Mouse (Mus musculus) CH12.LX (cell line): ENCODE measurements around the gene 4930402H24Rik. TPM values are rescaled to one million over a fixed set of nuclear protein-coding genes. Genes with fewer than 3 reads are reported as not detected.

Experiments used
- DNase-seq: peaks from one replicate; pipeline ENCODE4 v3.0.0-alpha.2; 2013; ENCODE audit errors: extremely low read depth
- H3K27ac ChIP-seq: 2 replicates; pipeline ENCODE4 v1.5.1; 2012; ENCODE audit warnings: low read depth, mild to moderate bottlenecking, control low read depth, moderate library complexity; ENCODE audit not compliant: insufficient read depth
- H3K27me3 ChIP-seq: replicated peaks from 2 replicates; pipeline ENCODE3; 2012; ENCODE audit warnings: inconsistent platforms
- H3K36me3 ChIP-seq, 2 experiments: replicated peaks in 1 of 2; 2 replicates each; pipeline versions ENCODE3 to v1.6.1; 2012; ENCODE audit warnings: inconsistent platforms in 1 of 2, low read length in 1 of 2, mild to moderate bottlenecking in 1 of 2, mixed read lengths in 1 of 2, moderate library complexity in 1 of 2; ENCODE audit not compliant: control insufficient read depth in 1 of 2, insufficient read depth in 1 of 2
- H3K4me1 ChIP-seq, 2 experiments: 2 replicates each; pipeline ENCODE4 v1.6.1; 2012; ENCODE audit warnings: inconsistent platforms in 1 of 2, moderate library complexity in 1 of 2; ENCODE audit not compliant: insufficient read depth in 2 of 2, control insufficient read depth in 1 of 2
- H3K4me2 ChIP-seq: 2 replicates; pipeline ENCODE4 v1.6.1; 2012; ENCODE audit warnings: low read depth, mild to moderate bottlenecking, control low read depth; ENCODE audit not compliant: poor library complexity, insufficient read depth, severe bottlenecking
- H3K4me3 ChIP-seq, 3 experiments: fragments of 150-350 bp in 1 of 3; sonication (generic) in 1 of 3; replicated peaks in 1 of 3; 2 replicates each; pipeline versions ENCODE3 to v1.5.1; 2011 to 2012; ENCODE audit warnings: low read depth in 2 of 3, low read length in 2 of 3, mild to moderate bottlenecking in 2 of 3, moderate library complexity in 2 of 3, control low read depth in 1 of 3, improper control_type of control experiment in 1 of 3, inconsistent platforms in 1 of 3, mixed read lengths in 1 of 3; ENCODE audit not compliant: poor library complexity in 1 of 3
- H3K79me2 ChIP-seq: replicated peaks from 2 replicates; pipeline ENCODE4 v1.6.1; 2012; ENCODE audit warnings: mild to moderate bottlenecking, moderate library complexity; ENCODE audit not compliant: control insufficient read depth, poor library complexity, insufficient read depth, severe bottlenecking; ENCODE audit errors: extremely low read depth
- H3K9ac ChIP-seq: 2 replicates; pipeline ENCODE4 v1.6.1; 2012; ENCODE audit warnings: low read depth, mild to moderate bottlenecking, control low read depth, moderate library complexity; ENCODE audit not compliant: insufficient read depth
- H3K9me3 ChIP-seq: replicated peaks from 2 replicates; pipeline ENCODE3; 2012; ENCODE audit warnings: low read length, inconsistent platforms, mixed read lengths
- CHD2 ChIP-seq: IDR thresholded peaks from 2 replicates; pipeline ENCODE4 v1.6.1; 2011; ENCODE audit warnings: low read length, improper control_type of control experiment
- ELF1 ChIP-seq: IDR thresholded peaks from 2 replicates; pipeline ENCODE4 v1.6.1; 2014; ENCODE audit warnings: low read depth, mild to moderate bottlenecking, inconsistent platforms, low read length, improper control_type of control experiment
- EP300 ChIP-seq: IDR thresholded peaks from 2 replicates; pipeline ENCODE4 v1.6.1; 2011; ENCODE audit warnings: low read length, improper control_type of control experiment
- ETS1 ChIP-seq: conservative IDR thresholded peaks from 2 replicates; pipeline ENCODE4 v1.6.1; 2012; ENCODE audit warnings: low read depth, mild to moderate bottlenecking, inconsistent platforms, low read length, improper control_type of control experiment, moderate library complexity
- GABPA ChIP-seq: IDR thresholded peaks from 2 replicates; pipeline ENCODE4 v1.6.1; 2012; ENCODE audit warnings: low read depth, low read length, improper control_type of control experiment, inconsistent platforms; ENCODE audit not compliant: insufficient replicate concordance
- HCFC1 ChIP-seq: IDR thresholded peaks from 2 replicates; pipeline ENCODE4 v1.6.1; 2012; ENCODE audit warnings: low read depth, mild to moderate bottlenecking, inconsistent platforms, low read length, improper control_type of control experiment
- JUN ChIP-seq: IDR thresholded peaks from 2 replicates; pipeline ENCODE4 v1.6.1; 2011; ENCODE audit warnings: low read depth, mild to moderate bottlenecking, low read length, improper control_type of control experiment, moderate library complexity; ENCODE audit not compliant: insufficient read depth
- MAFK ChIP-seq: IDR thresholded peaks from 2 replicates; pipeline ENCODE4 v1.6.1; 2011; ENCODE audit warnings: low read length, improper control_type of control experiment; ENCODE audit not compliant: insufficient replicate concordance
- MAX ChIP-seq: IDR thresholded peaks from 2 replicates; pipeline ENCODE4 v1.6.1; 2011; ENCODE audit warnings: low read length, improper control_type of control experiment
- MEF2A ChIP-seq: IDR thresholded peaks from 2 replicates; pipeline ENCODE4 v1.6.1; 2014; ENCODE audit warnings: low read depth, mild to moderate bottlenecking, inconsistent platforms, low read length, improper control_type of control experiment, borderline replicate concordance
- MXI1 ChIP-seq: IDR thresholded peaks from 2 replicates; pipeline ENCODE4 v1.6.1; 2011; ENCODE audit warnings: mild to moderate bottlenecking, low read depth, low read length, improper control_type of control experiment
- NELFE ChIP-seq: IDR thresholded peaks from 2 replicates; pipeline ENCODE4 v1.6.1; 2011; ENCODE audit warnings: low read depth, low read length, improper control_type of control experiment
- NRF1 ChIP-seq: IDR thresholded peaks from 2 replicates; pipeline ENCODE4 v1.6.1; 2014; ENCODE audit warnings: low read depth, mild to moderate bottlenecking, inconsistent platforms, low read length, improper control_type of control experiment, moderate library complexity
- POLR2A ChIP-seq: IDR thresholded peaks from 2 replicates; pipeline ENCODE4 v1.6.1; 2011; ENCODE audit warnings: low read depth, mild to moderate bottlenecking, improper control_type of control experiment, low read length
- POLR2AphosphoS2 ChIP-seq: IDR thresholded peaks from 2 replicates; pipeline ENCODE4 v1.6.1; 2011; ENCODE audit warnings: low read depth, low read length, improper control_type of control experiment
- SMC3 ChIP-seq: IDR thresholded peaks from 2 replicates; pipeline ENCODE4 v1.6.1; 2011; ENCODE audit warnings: low read depth, low read length, improper control_type of control experiment
- TBP ChIP-seq: conservative IDR thresholded peaks from 2 replicates; pipeline ENCODE4 v1.6.1; 2011; ENCODE audit warnings: low read depth, low read length, improper control_type of control experiment
- TCF12 ChIP-seq: IDR thresholded peaks from 2 replicates; pipeline ENCODE4 v1.6.1; 2014; ENCODE audit warnings: low read depth, mild to moderate bottlenecking, inconsistent platforms, low read length, improper control_type of control experiment
- UBTF ChIP-seq: IDR thresholded peaks from 2 replicates; pipeline ENCODE4 v1.6.1; 2012; ENCODE audit warnings: low read depth, mild to moderate bottlenecking, inconsistent platforms, low read length, improper control_type of control experiment, moderate library complexity
- USF2 ChIP-seq: conservative IDR thresholded peaks from 2 replicates; pipeline ENCODE4 v1.6.1; 2011; ENCODE audit warnings: low read depth, low read length, improper control_type of control experiment
- ZC3H11A ChIP-seq: IDR thresholded peaks from 2 replicates; pipeline ENCODE4 v1.6.1; 2012; ENCODE audit warnings: low read depth, mild to moderate bottlenecking, inconsistent platforms, low read length, improper control_type of control experiment
- dilution Hi-C: fragments of 300-500 bp; cut with MboI; formaldehyde crosslinking; loops from 2 replicates; pipeline ENCODE4 v1.14.3; 2020; ENCODE audit warnings: low sequenced_read_pairs; ENCODE audit not compliant: extremely low pct_unique_long_range_greater_than_20kb, extremely low pct_ligation_motif_present
- in situ Hi-C: fragments of 300-500 bp; cut with MboI; formaldehyde crosslinking; loops from 3 replicates; pipeline ENCODE4 v1.14.3; 2019; ENCODE audit warnings: low sequenced_read_pairs, low pct_ligation_motif_present, low pct_unique_long_range_greater_than_20kb, mixed read lengths
- polyA plus RNA-seq: library from polyadenylated mRNA; unstranded; fragments of >175 nt; gene quantifications from 2 replicates; pipeline ENCODE4 v1.2.1, GENCODE M21; 2012; ENCODE audit warnings: low read depth; ENCODE audit not compliant: insufficient read length
- total RNA-seq, 2 experiments: library from RNA; depleted of rRNA; stranded (reverse); fragments of 300-350 nt in 1 of 2; fragments of >200 nt in 1 of 2; gene quantifications; 2 replicates each; pipeline ENCODE4 v1.2.3; 2012 to 2014

Gene 4930402H24Rik
- total and polyA plus RNA-seq, 3 experiments: 4.2 to 4.8 (median 4.2) TPM

DNA sequence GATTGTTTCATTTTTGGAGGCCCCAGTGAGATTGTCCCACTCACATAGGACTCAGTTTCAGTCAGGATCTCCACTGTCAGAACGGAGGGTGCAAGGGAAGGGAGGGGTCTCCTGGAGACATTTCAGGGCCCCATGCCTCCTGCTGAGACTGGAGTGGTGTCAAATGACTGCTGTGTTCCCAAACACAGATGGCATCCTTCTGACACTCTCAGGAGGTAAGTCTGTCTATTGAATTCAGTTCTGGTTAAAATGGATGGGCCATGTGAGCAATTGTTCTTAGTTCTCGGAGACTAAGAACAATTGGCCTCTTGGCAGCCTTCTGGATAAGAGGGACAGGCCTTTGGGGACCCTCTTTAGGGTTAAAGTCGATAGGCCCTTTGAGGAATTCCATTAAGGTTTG lies 28.8 kb downstream of the 4930402H24Rik start:
- TF ChIP-seq EP300 (no peak), JUN (no peak), HCFC1 (no peak), POLR2AphosphoS2 (no peak), ELF1 (no peak), SMC3 (no peak), POLR2A (no peak), GABPA (no peak)
- Histone ChIP-seq H3K4me1 (no peaks in the 10 kb centered on the region), H3K4me3 (no peak overlapping the region), H3K79me2 (no peaks in the 10 kb centered on the region), H3K36me3 (no peaks in the 10 kb centered on the region), H3K27ac (no peak overlapping the region), H3K27me3 (no peaks in the 10 kb centered on the region), H3K9ac (no peak overlapping the region), H3K9me3 (no peaks in the 10 kb centered on the region), H3K4me2 (no peak overlapping the region)
- DNase-seq: no peak
- dilution Hi-C loops: no loop called here
- in situ Hi-C loops: no loop called here

DNA sequence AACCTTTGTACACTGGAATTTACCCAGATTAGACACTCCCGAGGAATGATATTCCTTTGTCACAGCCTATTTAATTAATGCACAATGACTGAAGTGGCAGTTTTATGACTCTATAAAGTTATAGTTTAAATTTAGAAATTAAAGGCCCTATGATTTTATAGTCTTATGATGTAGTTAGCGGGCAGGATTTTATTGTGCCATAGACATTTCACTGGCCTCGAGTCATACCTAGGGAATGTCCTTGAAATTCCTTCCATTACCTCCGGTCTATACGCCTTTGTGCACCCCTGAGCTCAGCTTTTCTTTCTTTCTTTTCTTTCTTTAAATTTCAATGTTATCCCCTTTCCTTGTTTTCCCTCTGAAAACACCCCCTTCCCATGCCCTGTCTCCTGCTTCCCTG lies 35.3 kb downstream of the 4930402H24Rik start:
- Histone ChIP-seq H3K4me2 (no peak overlapping the region), H3K4me3 (no peak overlapping the region), H3K79me2 (no peaks in the 10 kb centered on the region), H3K4me1 (no peaks in the 10 kb centered on the region), H3K9me3 (no peaks in the 10 kb centered on the region), H3K27me3 (no peaks in the 10 kb centered on the region)
- no peak for DNase-seq
- dilution Hi-C loops: no loop called here
- in situ Hi-C loops: no loop called here
- TF ChIP-seq TBP (no peak), EP300 (no peak), ELF1 (no peak), ZC3H11A (no peak), MAFK (no peak), MXI1 (no peak), HCFC1 (no peak), MAX (no peak), NELFE (no peak), CHD2 (no peak), ETS1 (no peak), MEF2A (no peak), UBTF (no peak), USF2 (no peak), NRF1 (no peak), SMC3 (no peak), TCF12 (no peak)
- TF ChIP-seq, all 38 proteins: peak for 0
- Histone ChIP-seq H3K9ac (no peak overlapping the region), H3K36me3 (no peaks in the 10 kb centered on the region), H3K27ac (no peak overlapping the region)
